Mouse (Mus musculus): ENCODE measurements around the gene 1700034I23Rik.
"Not testable (repeated sequence)": the region's sequence is repeated elsewhere in the genome, so short reads cannot be mapped to it uniquely, and the experiment has no call there.

The 1700034I23Rik gene

DNA sequence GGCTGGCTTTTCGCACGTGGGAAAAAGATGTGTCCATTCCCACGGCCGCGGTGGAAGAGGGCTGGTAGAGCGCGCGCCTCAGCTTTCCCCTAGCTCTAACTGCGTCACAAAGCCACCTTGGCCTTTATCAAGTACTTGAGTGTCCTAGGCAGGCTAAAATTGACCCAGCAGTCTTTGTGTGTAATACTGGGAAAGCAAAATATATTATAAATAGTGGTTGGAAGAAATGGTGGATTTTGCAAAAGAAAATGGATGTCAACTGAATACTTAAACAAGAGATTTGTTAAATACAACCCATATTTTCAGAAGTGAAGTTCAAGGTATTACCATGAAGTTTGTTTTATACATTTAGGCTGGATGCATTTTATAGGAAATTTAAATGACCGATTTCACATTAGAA, at the start of gene 1700034I23Rik:
Gene 1700034I23Rik (minus strand): TSS at position 101 of the 400 bp plus-strand sequence.
- DNase-seq (ENCODE audit: low read depth, low spot score); H3K36me3 ChIP-seq (ENCODE audit: control insufficient read depth, insufficient read depth, low read length, poor library complexity, severe bottlenecking); H3K27me3 ChIP-seq (ENCODE audit: control insufficient read depth, insufficient read depth, low read length, poor library complexity, severe bottlenecking): not testable (repeated sequence)

DNA sequence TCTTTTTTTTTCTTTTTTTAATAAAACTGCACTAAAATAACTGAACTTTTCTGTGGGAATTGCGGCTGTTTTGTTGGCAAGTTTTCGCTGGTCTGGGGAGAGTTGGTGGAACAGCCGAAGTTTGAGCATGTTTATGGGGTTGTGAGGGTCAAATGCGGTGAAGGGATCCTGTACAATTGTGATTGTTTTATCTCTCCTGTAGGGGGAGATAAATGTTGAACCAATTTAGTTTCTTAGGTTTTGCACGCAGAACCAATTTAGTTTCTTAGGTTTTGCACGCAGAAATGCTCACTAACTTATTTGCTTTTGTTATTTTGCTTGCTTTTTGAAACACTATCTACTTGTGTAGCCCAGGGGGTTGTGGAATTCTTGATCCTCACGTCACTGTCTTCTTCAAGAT, 49.0 kb upstream of the 1700034I23Rik start:
- peak; percentile 61 for DNase-seq (ENCODE audit: low read depth, low spot score)
- H3K36me3 ChIP-seq (ENCODE audit: control insufficient read depth, insufficient read depth, low read length, poor library complexity, severe bottlenecking): no peaks in the 10 kb centered on the region
- H3K27me3 ChIP-seq (ENCODE audit: control insufficient read depth, insufficient read depth, low read length, poor library complexity, severe bottlenecking): no peaks in the 10 kb centered on the region

DNA sequence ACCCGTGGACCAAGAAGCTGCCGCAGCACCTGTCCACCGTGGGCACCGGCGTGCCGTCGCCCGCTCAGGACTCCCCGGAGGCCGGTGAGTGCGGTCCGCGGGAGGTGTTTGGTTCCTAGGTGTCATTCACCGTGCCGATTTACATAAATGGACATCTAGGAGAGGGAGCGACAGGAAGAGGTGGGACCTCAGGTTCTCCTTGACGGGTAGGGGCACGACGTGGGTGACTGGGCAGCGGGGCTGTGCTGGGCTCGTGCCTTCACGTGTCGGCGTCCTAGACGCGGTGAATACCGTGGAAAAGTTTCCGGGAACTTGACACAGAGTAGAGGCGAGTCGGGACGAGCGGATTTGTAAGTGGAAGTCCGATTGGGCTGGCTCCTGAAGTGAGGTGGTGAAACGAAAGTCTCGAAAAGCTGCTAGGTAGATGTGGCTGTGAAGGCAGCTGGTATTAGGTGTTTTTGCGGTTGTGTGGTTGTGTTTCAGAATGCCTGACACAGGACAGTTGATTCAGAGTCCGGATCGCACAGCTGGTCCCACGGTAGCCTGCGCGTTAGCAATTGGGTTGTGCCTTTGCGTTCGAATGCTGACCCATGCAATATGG, 48.4 kb upstream of the 1700034I23Rik start:
- Histone ChIP-seq H3K27me3 (ENCODE audit: control insufficient read depth, insufficient read depth, low read length, poor library complexity, severe bottlenecking) (no peaks in the 10 kb centered on the region), H3K36me3 (ENCODE audit: control insufficient read depth, insufficient read depth, low read length, poor library complexity, severe bottlenecking) (no peaks in the 10 kb centered on the region)
- DNase-seq (ENCODE audit: low read depth, low spot score): peak; percentile 76

DNA sequence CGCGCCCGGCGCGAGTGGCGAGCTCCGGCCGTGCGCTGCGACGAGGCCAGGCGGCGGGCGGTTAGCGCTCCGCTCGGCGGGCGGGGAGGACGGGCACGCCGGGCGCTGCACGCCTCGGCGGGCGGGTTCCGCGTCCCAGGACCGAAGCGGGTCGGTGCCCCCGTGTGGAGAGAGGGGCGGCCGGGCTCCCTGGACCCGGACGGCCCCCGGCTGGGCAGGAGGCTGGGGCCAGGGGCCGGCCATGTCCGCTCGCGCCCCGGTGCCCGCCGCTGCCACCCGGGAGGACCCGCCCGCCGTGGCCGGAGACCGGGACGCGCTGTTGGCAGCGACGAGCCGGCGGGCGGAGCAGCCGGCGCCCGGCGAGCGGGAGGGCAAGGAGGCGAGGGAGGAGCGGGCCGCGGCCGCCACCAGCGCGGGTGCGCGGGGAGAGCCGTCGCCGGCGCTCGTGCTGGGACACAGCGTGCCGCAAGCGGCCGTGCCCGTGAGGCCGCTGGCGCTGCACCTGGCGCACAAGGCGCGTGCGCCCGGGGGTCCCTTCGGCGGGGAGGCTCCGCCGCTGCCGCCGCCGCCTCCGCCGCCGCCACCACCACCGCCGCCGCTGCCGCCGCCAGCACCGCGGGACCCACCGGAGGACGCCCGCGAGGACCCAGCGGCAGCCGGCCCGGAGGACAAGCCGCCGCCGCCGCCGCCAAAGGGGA, 47.7 kb upstream of the 1700034I23Rik start:
- Histone ChIP-seq H3K36me3 (ENCODE audit: control insufficient read depth, insufficient read depth, low read length, poor library complexity, severe bottlenecking) (no peaks in the 10 kb centered on the region), H3K27me3 (ENCODE audit: control insufficient read depth, insufficient read depth, low read length, poor library complexity, severe bottlenecking) (no peaks in the 10 kb centered on the region)
- peak; percentile 55 for DNase-seq (ENCODE audit: low read depth, low spot score)

DNA sequence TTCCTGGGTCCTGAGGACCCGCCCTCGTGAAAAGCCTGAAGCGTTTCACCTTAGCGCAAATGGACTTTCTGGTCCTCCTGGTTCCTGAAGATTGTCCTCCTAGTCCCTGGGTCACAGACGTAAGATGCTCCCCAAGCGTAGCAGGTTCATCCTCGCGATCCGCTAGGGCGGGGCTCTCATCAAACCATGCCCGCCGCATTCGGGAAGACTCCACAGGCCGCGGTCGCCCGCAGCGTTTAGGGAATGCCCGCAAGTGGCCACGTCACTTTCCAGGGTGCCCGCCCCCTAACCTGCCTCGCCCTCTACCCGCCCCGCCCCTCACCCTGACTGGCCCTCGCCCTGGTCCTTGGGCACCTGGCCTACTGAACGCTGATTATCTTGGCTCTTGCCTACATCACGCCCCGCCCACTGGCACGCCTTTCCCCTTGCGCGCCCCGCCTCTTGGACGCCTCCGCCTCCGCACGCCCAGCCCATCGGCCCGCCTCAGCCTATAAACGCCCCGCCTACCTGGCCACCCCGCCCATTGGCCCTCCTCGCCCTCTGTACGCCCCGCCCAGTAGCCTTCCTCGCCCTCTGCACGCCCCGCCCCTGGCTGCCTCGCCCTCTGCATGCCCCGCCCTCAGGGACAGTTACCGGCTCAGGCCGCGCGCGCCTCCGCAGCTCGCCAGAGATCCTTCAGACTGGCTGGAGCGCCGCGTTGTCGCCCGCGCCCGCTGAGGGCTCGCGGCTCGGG, 47.0 kb upstream of the 1700034I23Rik start, which contains the start of gene Larp1b:
Gene Larp1b (plus strand): TSS at position 659 of the 733 bp plus-strand sequence.
- peak; percentile 99 for DNase-seq (ENCODE audit: low read depth, low spot score)
- Histone ChIP-seq H3K36me3 (ENCODE audit: control insufficient read depth, insufficient read depth, low read length, poor library complexity, severe bottlenecking) (no peaks in the 10 kb centered on the region), H3K27me3 (ENCODE audit: control insufficient read depth, insufficient read depth, low read length, poor library complexity, severe bottlenecking) (no peaks in the 10 kb centered on the region)

DNA sequence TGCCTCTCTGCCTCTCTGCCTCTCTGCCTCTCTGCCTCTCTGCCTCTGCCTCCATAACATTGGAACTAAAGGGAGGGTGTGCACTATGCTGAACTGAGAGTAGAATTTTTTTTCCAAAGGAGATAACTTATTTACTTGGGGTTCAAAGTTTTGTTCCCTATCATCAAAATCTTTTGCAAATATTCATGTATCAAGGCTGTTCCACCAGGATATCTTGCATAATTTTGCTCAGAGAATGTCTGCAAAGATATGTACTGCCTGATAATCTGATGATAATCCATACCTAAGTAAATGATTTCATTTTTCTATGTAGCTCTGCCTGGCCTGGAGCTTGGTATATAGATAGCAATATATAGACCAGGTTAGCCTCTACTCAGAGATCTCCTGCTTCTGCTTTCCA, 36.7 kb upstream of the 1700034I23Rik start:
- Histone ChIP-seq H3K36me3 (ENCODE audit: control insufficient read depth, insufficient read depth, low read length, poor library complexity, severe bottlenecking) (no peaks in the 10 kb centered on the region; the same call in 1 of the 2 replicates), H3K27me3 (ENCODE audit: control insufficient read depth, insufficient read depth, low read length, poor library complexity, severe bottlenecking) (no peaks in the 10 kb centered on the region)
- DNase-seq (ENCODE audit: low read depth, low spot score): no peak

DNA sequence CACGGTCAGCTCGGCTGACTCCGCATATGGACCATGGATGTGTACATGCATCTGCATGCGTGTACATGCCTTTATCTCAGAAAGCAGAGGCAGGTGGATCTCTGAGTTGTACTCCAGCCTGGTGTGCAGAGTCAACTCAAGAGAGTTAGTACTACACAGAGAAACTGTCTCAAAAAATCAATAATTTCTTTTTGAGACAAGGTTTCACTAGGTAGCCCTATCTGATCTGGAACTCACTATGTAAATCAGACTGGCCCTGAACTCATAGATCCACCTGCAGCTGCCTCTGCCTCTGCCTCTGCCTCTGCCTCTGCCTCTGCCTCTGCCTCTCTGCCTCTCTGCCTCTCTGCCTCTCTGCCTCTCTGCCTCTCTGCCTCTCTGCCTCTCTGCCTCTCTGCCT, 36.2 kb upstream of the 1700034I23Rik start:
- no peak for DNase-seq (ENCODE audit: low read depth, low spot score)
- Histone ChIP-seq H3K27me3 (ENCODE audit: control insufficient read depth, insufficient read depth, low read length, poor library complexity, severe bottlenecking) (no peaks in the 10 kb centered on the region), H3K36me3 (ENCODE audit: control insufficient read depth, insufficient read depth, low read length, poor library complexity, severe bottlenecking) (peaks cover 2% of the 10 kb centered on the region; the same call in 1 of the 2 replicates)

DNA sequence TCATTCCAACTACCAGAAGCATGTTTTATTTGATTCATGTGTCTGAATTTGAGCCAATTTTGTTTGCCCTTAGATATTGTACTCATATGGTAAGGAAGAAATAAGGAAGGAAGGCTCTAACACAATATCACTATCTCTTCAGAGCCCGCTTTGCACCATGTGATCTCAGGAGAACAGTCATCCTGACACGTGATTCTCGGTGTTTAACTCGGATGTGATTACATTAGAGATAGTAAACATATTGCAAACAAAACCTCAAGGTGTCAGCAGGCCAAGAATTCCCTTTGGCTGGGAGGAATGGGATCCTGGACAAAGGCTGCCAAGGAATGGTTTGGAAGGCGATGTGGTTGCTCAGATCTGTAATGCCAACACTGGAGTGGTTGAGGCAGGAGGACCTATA, 35.8 kb upstream of the 1700034I23Rik start:
- no peak for DNase-seq (ENCODE audit: low read depth, low spot score)
- Histone ChIP-seq H3K27me3 (ENCODE audit: control insufficient read depth, insufficient read depth, low read length, poor library complexity, severe bottlenecking) (no peaks in the 10 kb centered on the region), H3K36me3 (ENCODE audit: control insufficient read depth, insufficient read depth, low read length, poor library complexity, severe bottlenecking) (peaks cover 2% of the 10 kb centered on the region; the same call in 1 of the 2 replicates)

DNA sequence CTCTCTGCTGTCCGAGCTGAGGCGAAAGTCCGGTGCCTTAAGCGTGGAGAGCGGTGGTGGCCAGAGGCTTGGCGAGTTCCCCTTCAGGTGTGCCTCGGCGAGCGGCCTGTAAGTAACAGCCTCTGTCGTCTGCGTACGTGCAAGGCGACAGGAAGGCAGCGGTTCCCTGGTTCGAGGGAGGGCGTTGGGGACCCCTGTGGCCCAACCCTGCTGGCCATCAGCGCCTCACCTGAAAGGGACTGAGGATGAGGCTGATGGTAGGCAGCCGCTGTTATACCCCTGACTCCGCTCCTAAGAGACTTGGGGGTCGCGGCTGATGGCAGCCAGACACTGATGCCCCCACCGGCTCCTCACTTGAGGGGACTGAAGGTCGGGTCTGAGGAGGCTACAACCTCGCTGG, 8.0 kb downstream of the 1700034I23Rik start:
- peak; percentile 43 for DNase-seq (ENCODE audit: low read depth, low spot score)

DNA sequence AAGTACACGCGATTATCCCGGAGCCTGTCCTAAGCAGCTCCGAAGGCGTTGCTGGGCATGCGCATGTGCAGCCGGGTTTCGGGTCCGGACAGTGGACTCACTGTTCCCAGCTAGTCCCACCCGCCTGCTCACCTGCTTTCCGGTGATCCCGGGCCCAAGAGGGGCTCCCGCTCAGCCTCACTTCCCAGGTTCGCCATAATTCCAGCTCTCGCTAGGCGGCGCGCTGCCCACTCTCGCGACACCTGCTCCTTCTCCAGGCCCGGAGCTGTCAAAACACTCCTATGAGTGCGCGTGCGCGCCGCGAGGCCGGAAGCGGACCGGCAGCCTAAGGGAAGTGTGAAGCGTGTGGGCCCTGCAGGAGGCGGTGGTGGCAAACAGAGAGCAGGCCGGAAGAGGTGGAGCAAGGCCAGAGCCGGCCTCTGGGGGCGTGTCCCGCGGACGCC, 8.5 kb downstream of the 1700034I23Rik start:
- H3K27me3 ChIP-seq (ENCODE audit: control insufficient read depth, insufficient read depth, low read length, poor library complexity, severe bottlenecking); H3K36me3 ChIP-seq (ENCODE audit: control insufficient read depth, insufficient read depth, low read length, poor library complexity, severe bottlenecking): not testable (repeated sequence)
- DNase-seq (ENCODE audit: low read depth, low spot score): peak; percentile 99

More for the DNA sequence above, 8.0 kb downstream of the 1700034I23Rik start:
- H3K36me3 ChIP-seq (ENCODE audit: control insufficient read depth, insufficient read depth, low read length, poor library complexity, severe bottlenecking); H3K27me3 ChIP-seq (ENCODE audit: control insufficient read depth, insufficient read depth, low read length, poor library complexity, severe bottlenecking): not testable (repeated sequence)

DNA sequence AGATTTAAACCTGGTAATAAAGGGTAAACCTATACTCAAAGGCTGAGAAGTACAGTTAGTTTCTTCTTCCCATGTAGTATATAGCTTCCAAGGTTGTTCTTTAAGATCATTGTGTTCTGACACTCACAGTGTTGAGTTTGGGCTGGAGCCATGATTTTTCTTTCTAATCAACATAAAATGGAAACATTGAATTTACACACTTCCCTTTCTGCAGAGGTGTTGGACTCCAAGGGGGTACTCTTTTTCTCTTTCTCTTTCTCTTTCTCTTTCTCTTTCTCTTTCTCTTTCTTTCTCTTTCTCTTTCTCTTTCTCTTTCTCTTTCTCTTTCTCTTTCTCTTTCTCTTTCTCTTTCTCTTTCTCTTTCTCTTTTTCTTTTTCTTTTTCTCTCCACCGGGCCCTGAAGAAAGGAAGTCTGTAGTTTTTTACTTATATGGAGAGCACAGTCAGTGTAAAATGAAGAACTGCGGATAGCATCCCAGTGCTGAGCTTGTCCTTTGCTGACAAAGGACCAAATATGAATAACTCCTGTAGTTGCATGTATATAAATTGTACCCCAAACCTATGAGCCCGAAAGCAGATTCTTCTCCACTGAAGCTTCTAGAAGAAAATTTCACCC, 49.1 kb downstream of the 1700034I23Rik start:
- DNase-seq (ENCODE audit: low read depth, low spot score): peak; percentile 44
- H3K36me3 ChIP-seq (ENCODE audit: control insufficient read depth, insufficient read depth, low read length, poor library complexity, severe bottlenecking); H3K27me3 ChIP-seq (ENCODE audit: control insufficient read depth, insufficient read depth, low read length, poor library complexity, severe bottlenecking): not testable (repeated sequence)

Data from splenic B cell, adult 2 months (primary cell).